20 mouse cellular contexts compared by ENCODE assay signal in the genomic region with DNA sequence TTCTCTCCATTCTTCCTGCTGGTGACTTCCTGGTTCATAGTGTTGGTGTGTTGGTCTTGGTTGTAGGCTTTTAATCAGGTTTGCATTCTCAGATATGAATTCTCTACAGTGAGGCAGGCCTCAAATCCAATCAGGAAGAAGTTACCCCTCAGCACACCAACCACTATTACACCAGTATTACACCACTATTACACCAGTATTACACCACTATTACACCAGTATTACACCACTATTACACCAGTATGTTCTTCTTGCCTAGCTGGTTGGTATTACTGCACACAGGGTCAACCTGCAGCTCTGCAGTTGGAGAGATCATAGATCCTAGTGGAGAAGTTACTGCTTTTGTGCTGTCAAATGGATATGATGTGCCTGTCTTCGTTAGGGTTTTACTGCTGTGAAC.
"Had no signal": no experiment of that assay in that cellular context is flagged by ENCODE, and none has a peak within 500 bp of the region (broad histone marks: within the 10 kb centered on the region; RNA-seq: fewer than 3 reads in every experiment).

No protein-coding gene starts in this region.

- H3K27ac ChIP-seq: limb, embryonic 12.5 days; limb, embryonic 15.5 days; liver, embryonic 14.5 days; lung, embryonic 15.5 days; midbrain, embryonic 12.5 days; midbrain, embryonic 15.5 days; neural tube, embryonic 13.5 days; stomach, postnatal 0 days had no signal

- ATAC-seq: intestine, postnatal 0 days; liver, postnatal 0 days; midbrain, embryonic 15.5 days had no signal

- DNase-seq: kidney, adult 9 months; kidney, postnatal 36 days; left cerebral cortex, postnatal 4 days; liver, postnatal 0 days; lung, postnatal 10 days; lung, postnatal 36 days; right cerebral cortex, postnatal 4 days; thymus, adult 2 months; thymus, postnatal 25 days had no signal

- H3K4me2 ChIP-seq: limb, embryonic 12.5 days; limb, embryonic 15.5 days; liver, embryonic 11.5 days; lung, embryonic 15.5 days; midbrain, embryonic 12.5 days; midbrain, embryonic 15.5 days; neural tube, embryonic 13.5 days had no signal

- H3K4me1 ChIP-seq: limb, embryonic 12.5 days; midbrain, embryonic 12.5 days; midbrain, embryonic 15.5 days had no signal

- H3K9me3 ChIP-seq: limb, embryonic 15.5 days; lung, embryonic 15.5 days; midbrain, embryonic 12.5 days; midbrain, embryonic 15.5 days; neural tube, embryonic 13.5 days had no signal

- H3K36me3 ChIP-seq: limb, embryonic 12.5 days; limb, embryonic 15.5 days; lung, embryonic 15.5 days; midbrain, embryonic 12.5 days; midbrain, embryonic 15.5 days; neural tube, embryonic 13.5 days had no signal

- H3K9ac ChIP-seq: limb, embryonic 12.5 days; limb, embryonic 15.5 days; liver, embryonic 14.5 days; liver, postnatal 0 days; lung, embryonic 15.5 days; midbrain, embryonic 12.5 days; midbrain, embryonic 15.5 days; neural tube, embryonic 13.5 days had no signal

- H3K27me3 ChIP-seq: limb, embryonic 12.5 days; limb, embryonic 15.5 days; lung, embryonic 15.5 days; midbrain, embryonic 12.5 days; midbrain, embryonic 15.5 days; neural tube, embryonic 13.5 days had no signal

- H3K4me3 ChIP-seq: limb, embryonic 12.5 days; limb, embryonic 15.5 days; lung, embryonic 15.5 days; midbrain, embryonic 12.5 days; midbrain, embryonic 15.5 days; myocyte; neural tube, embryonic 13.5 days had no signal
